Mouse (Mus musculus) right cerebral cortex, postnatal 36 days (tissue): ENCODE data around the gene Tex33.
A peak's percentile ranks its signal among the peaks of the same experiment; 100 is the strongest.

Experiments used
- DNase-seq, 2 experiments: peaks; one replicate each; pipeline ENCODE4 v3.0.0; 2022; ENCODE audit warnings: low spot score in 2 of 2, mixed read lengths in 1 of 2

Tex33 gene

GRCm38 (mm10) chr15:78395478-78395962 is at the start of gene Tex33:
Tex33 (minus strand) TSS chr15:78395912.
- DNase-seq, result no peak

GRCm38 (mm10) chr15:78443857-78444256 is 48.1 kb upstream of the Tex33 start:
- DNase-seq, result no peak

GRCm38 (mm10) chr15:78442231-78442630 is 46.5 kb upstream of the Tex33 start:
- DNase-seq, result no peak

GRCm38 (mm10) chr15:78438973-78439372 is 43.3 kb upstream of the Tex33 start:
- no peak for DNase-seq

GRCm38 (mm10) chr15:78438505-78438904 is 42.8 kb upstream of the Tex33 start:
- DNase-seq, result no peak

- DNase-seq, result no peak
Measured at GRCm38 (mm10) chr15:78438018-78438394, 42.3 kb upstream of the Tex33 start.

GRCm38 (mm10) chr15:78437237-78438017 is 41.7 kb upstream of the Tex33 start:
- DNase-seq, result peak; percentile 76

- peak; percentile 91 to 93 for DNase-seq
Measured at GRCm38 (mm10) chr15:78436380-78437192, 40.9 kb upstream of the Tex33 start.

GRCm38 (mm10) chr15:78435681-78436080 is 40.0 kb upstream of the Tex33 start:
- no peak for DNase-seq

- DNase-seq, result no peak
Measured at GRCm38 (mm10) chr15:78434896-78435520, 39.3 kb upstream of the Tex33 start.

GRCm38 (mm10) chr15:78431541-78432121 is 35.9 kb upstream of the Tex33 start:
- no peak for DNase-seq

- DNase-seq, result no peak
Measured at GRCm38 (mm10) chr15:78430874-78431273, 35.2 kb upstream of the Tex33 start.

GRCm38 (mm10) chr15:78429871-78430622 is 34.3 kb upstream of the Tex33 start:
- no peak for DNase-seq

- DNase-seq, result no peak
Measured at GRCm38 (mm10) chr15:78429139-78429459, 33.4 kb upstream of the Tex33 start.

GRCm38 (mm10) chr15:78428391-78429138 is 32.9 kb upstream of the Tex33 start, which contains the start of gene Kctd17:
Kctd17 (plus strand) TSS chr15:78428564.
- DNase-seq, result peak; percentile 80 to 84

- DNase-seq, result no peak
Measured at GRCm38 (mm10) chr15:78425230-78425629, 29.5 kb upstream of the Tex33 start.

- DNase-seq, result no peak
Measured at GRCm38 (mm10) chr15:78424507-78424906, 28.8 kb upstream of the Tex33 start.

GRCm38 (mm10) chr15:78422046-78422956 is 26.6 kb upstream of the Tex33 start:
- DNase-seq, result peak; percentile 68 to 69

- no peak for DNase-seq
Measured at GRCm38 (mm10) chr15:78420395-78420794, 24.7 kb upstream of the Tex33 start.
